Mouse (Mus musculus): Measurements from ENCODE around the gene Ccnyl1. TPM values are rescaled to one million over a fixed set of nuclear protein-coding genes. Genes with fewer than 3 reads are reported as not detected.

Gene Ccnyl1
- polyA plus RNA-seq, 1 experiment from 2014 or later, result 10.7 TPM

- H3K36me3 ChIP-seq (ENCODE audit: control insufficient read depth, insufficient read depth, low read length), result no peaks in the 10 kb centered on the region
- H3K9me3 ChIP-seq (ENCODE audit: control insufficient read depth, low read length), result no peaks in the 10 kb centered on the region
- peak overlapping the region; percentile 40; the same call in 1 of the 2 replicates for H3K9ac ChIP-seq (ENCODE audit: low read length)
- H3K27ac ChIP-seq (replicated peaks; ENCODE audit: low read depth, low read length), result no peak overlapping the region
- no peak for DNase-seq (ENCODE audit: low spot score)
- H3K4me3 ChIP-seq (ENCODE audit: low read depth, low read length), result peak overlapping the region; percentile 60
- peaks cover 19% of the 10 kb centered on the region for H3K4me1 ChIP-seq (ENCODE audit: control insufficient read depth, insufficient read depth, low read length)
- WGBS, result under 1% methylated on average over 11 of the region's 11 CpGs
- ATAC-seq (ENCODE audit: insufficient number of reproducible peaks, low FRiP score, low TSS enrichment, low read depth), result no peak
- H3K4me2 ChIP-seq (ENCODE audit: low read depth, severe bottlenecking), result peak overlapping the region; percentile 92
- H3K27me3 ChIP-seq (ENCODE audit: control insufficient read depth, insufficient read depth, low read length), result peaks cover 37% of the 10 kb centered on the region
Measured at GRCm38 (mm10) chr1:64738180-64738555, 47.9 kb downstream of the Ccnyl1 start.

- DNase-seq (ENCODE audit: low spot score) (peak; percentile 52), ATAC-seq (ENCODE audit: insufficient number of reproducible peaks, low FRiP score, low TSS enrichment, low read depth) (no peak)
- H3K9me3 ChIP-seq (ENCODE audit: control insufficient read depth, low read length), result no peaks in the 10 kb centered on the region
- under 1% methylated on average over 14 of the region's 14 CpGs for WGBS
- H3K9ac ChIP-seq (ENCODE audit: low read length), result peak overlapping the region; percentile 18; the same call in 1 of the 2 replicates
- peaks cover 32% of the 10 kb centered on the region for H3K27me3 ChIP-seq (ENCODE audit: control insufficient read depth, insufficient read depth, low read length)
- peak overlapping the region; percentile 92 for H3K4me2 ChIP-seq (ENCODE audit: low read depth, severe bottlenecking)
- H3K27ac ChIP-seq (replicated peaks; ENCODE audit: low read depth, low read length), result no peak overlapping the region
- H3K4me1 ChIP-seq (ENCODE audit: control insufficient read depth, insufficient read depth, low read length), result peaks cover 19% of the 10 kb centered on the region
- H3K4me3 ChIP-seq (ENCODE audit: low read depth, low read length), result peak overlapping the region; percentile 60
- H3K36me3 ChIP-seq (ENCODE audit: control insufficient read depth, insufficient read depth, low read length), result no peaks in the 10 kb centered on the region
Measured at GRCm38 (mm10) chr1:64738661-64739082, 48.4 kb downstream of the Ccnyl1 start.

- Histone ChIP-seq H3K4me1 (ENCODE audit: control insufficient read depth, insufficient read depth, low read length) (peaks cover 8% of the 10 kb centered on the region; the same call in 1 of the 2 replicates), H3K9me3 (ENCODE audit: control insufficient read depth, low read length) (no peaks in the 10 kb centered on the region), H3K27ac (replicated peaks; ENCODE audit: low read depth, low read length) (no peak overlapping the region), H3K4me2 (ENCODE audit: low read depth, severe bottlenecking) (no peak overlapping the region), H3K9ac (ENCODE audit: low read length) (no peak overlapping the region), H3K36me3 (ENCODE audit: control insufficient read depth, insufficient read depth, low read length) (no peaks in the 10 kb centered on the region), H3K4me3 (ENCODE audit: low read depth, low read length) (no peak overlapping the region), H3K27me3 (ENCODE audit: control insufficient read depth, insufficient read depth, low read length) (no peaks in the 10 kb centered on the region)
- ATAC-seq (ENCODE audit: insufficient number of reproducible peaks, low FRiP score, low TSS enrichment, low read depth) (no peak), DNase-seq (ENCODE audit: low spot score) (no peak)
- WGBS, result 84% methylated on average over 18 of the region's 18 CpGs
Measured at GRCm38 (mm10) chr1:64742741-64743408, 52.6 kb downstream of the Ccnyl1 start.

- Histone ChIP-seq H3K4me2 (ENCODE audit: low read depth, severe bottlenecking) (no peak overlapping the region), H3K27me3 (ENCODE audit: control insufficient read depth, insufficient read depth, low read length) (no peaks in the 10 kb centered on the region), H3K9ac (ENCODE audit: low read length) (no peak overlapping the region), H3K9me3 (ENCODE audit: control insufficient read depth, low read length) (no peaks in the 10 kb centered on the region), H3K4me1 (ENCODE audit: control insufficient read depth, insufficient read depth, low read length) (no peaks in the 10 kb centered on the region), H3K27ac (replicated peaks; ENCODE audit: low read depth, low read length) (no peak overlapping the region), H3K36me3 (ENCODE audit: control insufficient read depth, insufficient read depth, low read length) (no peaks in the 10 kb centered on the region), H3K4me3 (ENCODE audit: low read depth, low read length) (no peak overlapping the region)
- ATAC-seq (ENCODE audit: insufficient number of reproducible peaks, low FRiP score, low TSS enrichment, low read depth) (no peak), DNase-seq (ENCODE audit: low spot score) (no peak)
Measured at GRCm38 (mm10) chr1:64744616-64745015, 54.4 kb downstream of the Ccnyl1 start.

GRCm38 (mm10) chr1:64753109-64753508, 62.9 kb downstream of the Ccnyl1 start:
- no peak overlapping the region for H3K27ac ChIP-seq (replicated peaks; ENCODE audit: low read depth, low read length)
- H3K4me3 ChIP-seq (ENCODE audit: low read depth, low read length), result no peak overlapping the region
- no peak for DNase-seq (ENCODE audit: low spot score)
- WGBS, result 91% methylated on average over 8 of the region's 8 CpGs
- H3K36me3 ChIP-seq (ENCODE audit: control insufficient read depth, insufficient read depth, low read length), result no peaks in the 10 kb centered on the region
- no peak overlapping the region for H3K4me2 ChIP-seq (ENCODE audit: low read depth, severe bottlenecking)
- no peak overlapping the region for H3K9ac ChIP-seq (ENCODE audit: low read length)
- no peaks in the 10 kb centered on the region for H3K9me3 ChIP-seq (ENCODE audit: control insufficient read depth, low read length)
- no peak for ATAC-seq (ENCODE audit: insufficient number of reproducible peaks, low FRiP score, low TSS enrichment, low read depth)
- no peaks in the 10 kb centered on the region for H3K27me3 ChIP-seq (ENCODE audit: control insufficient read depth, insufficient read depth, low read length)
- no peaks in the 10 kb centered on the region for H3K4me1 ChIP-seq (ENCODE audit: control insufficient read depth, insufficient read depth, low read length)

GRCm38 (mm10) chr1:64753668-64754067, 63.4 kb downstream of the Ccnyl1 start:
- no peaks in the 10 kb centered on the region for H3K4me1 ChIP-seq (ENCODE audit: control insufficient read depth, insufficient read depth, low read length)
- no peaks in the 10 kb centered on the region for H3K27me3 ChIP-seq (ENCODE audit: control insufficient read depth, insufficient read depth, low read length)
- 76% methylated on average over 7 of the region's 7 CpGs for WGBS
- no peaks in the 10 kb centered on the region for H3K9me3 ChIP-seq (ENCODE audit: control insufficient read depth, low read length)
- H3K4me3 ChIP-seq (ENCODE audit: low read depth, low read length), result no peak overlapping the region
- DNase-seq (ENCODE audit: low spot score) (no peak), ATAC-seq (ENCODE audit: insufficient number of reproducible peaks, low FRiP score, low TSS enrichment, low read depth) (no peak)
- no peak overlapping the region for H3K4me2 ChIP-seq (ENCODE audit: low read depth, severe bottlenecking)
- no peak overlapping the region for H3K9ac ChIP-seq (ENCODE audit: low read length)
- H3K27ac ChIP-seq (replicated peaks; ENCODE audit: low read depth, low read length), result no peak overlapping the region
- H3K36me3 ChIP-seq (ENCODE audit: control insufficient read depth, insufficient read depth, low read length), result no peaks in the 10 kb centered on the region

GRCm38 (mm10) chr1:64754658-64755057, 64.4 kb downstream of the Ccnyl1 start:
- WGBS, result 87% methylated on average over 5 of the region's 5 CpGs
- Histone ChIP-seq H3K9ac (ENCODE audit: low read length) (no peak overlapping the region), H3K4me1 (ENCODE audit: control insufficient read depth, insufficient read depth, low read length) (no peaks in the 10 kb centered on the region), H3K36me3 (ENCODE audit: control insufficient read depth, insufficient read depth, low read length) (no peaks in the 10 kb centered on the region), H3K9me3 (ENCODE audit: control insufficient read depth, low read length) (no peaks in the 10 kb centered on the region), H3K27me3 (ENCODE audit: control insufficient read depth, insufficient read depth, low read length) (no peaks in the 10 kb centered on the region), H3K4me2 (ENCODE audit: low read depth, severe bottlenecking) (no peak overlapping the region), H3K27ac (replicated peaks; ENCODE audit: low read depth, low read length) (no peak overlapping the region), H3K4me3 (ENCODE audit: low read depth, low read length) (no peak overlapping the region)
- ATAC-seq (ENCODE audit: insufficient number of reproducible peaks, low FRiP score, low TSS enrichment, low read depth), result no peak
- DNase-seq (ENCODE audit: low spot score), result no peak

- H3K4me3 ChIP-seq (ENCODE audit: low read depth, low read length), result no peak overlapping the region
- WGBS, result 75% methylated on average over 7 of the region's 7 CpGs
- H3K9me3 ChIP-seq (ENCODE audit: control insufficient read depth, low read length), result no peaks in the 10 kb centered on the region
- no peaks in the 10 kb centered on the region for H3K27me3 ChIP-seq (ENCODE audit: control insufficient read depth, insufficient read depth, low read length)
- no peak overlapping the region for H3K4me2 ChIP-seq (ENCODE audit: low read depth, severe bottlenecking)
- H3K4me1 ChIP-seq (ENCODE audit: control insufficient read depth, insufficient read depth, low read length), result no peaks in the 10 kb centered on the region
- H3K36me3 ChIP-seq (ENCODE audit: control insufficient read depth, insufficient read depth, low read length), result no peaks in the 10 kb centered on the region
- no peak overlapping the region for H3K27ac ChIP-seq (replicated peaks; ENCODE audit: low read depth, low read length)
- no peak for ATAC-seq (ENCODE audit: insufficient number of reproducible peaks, low FRiP score, low TSS enrichment, low read depth)
- no peak overlapping the region for H3K9ac ChIP-seq (ENCODE audit: low read length)
- no peak for DNase-seq (ENCODE audit: low spot score)
Measured at GRCm38 (mm10) chr1:64755971-64756639, 65.8 kb downstream of the Ccnyl1 start.

All from limb, embryonic 11.5 days (tissue).